24 mouse cellular contexts compared by ENCODE assay signal in genomic region chr17:87849897-87850296, GRCm38 (mm10). TPM values are rescaled to one million over a fixed set of nuclear protein-coding genes. Genes with fewer than 3 reads are reported as not detected.
DNase-seq lines count a peak whose midpoint lies in the region; ATAC-seq and TF ChIP-seq lines count a peak whose summit lies in the region.
"Had no signal": no experiment of that assay in that cellular context is flagged by ENCODE, and none has a peak within 500 bp of the region (broad histone marks: within the 10 kb centered on the region; RNA-seq: fewer than 3 reads in every experiment).

No protein-coding gene starts in this region.

- no peak overlapping the region for H3K27ac ChIP-seq in midbrain, embryonic 13.5 days
- no peak overlapping the region for H3K27ac ChIP-seq in midbrain, embryonic 10.5 days (replicated peaks)
- H3K27ac ChIP-seq in midbrain, postnatal 0 days (ENCODE audit: low read depth, low read length), result no peak overlapping the region
- H3K27ac ChIP-seq: heart, adult 2 months; layer of hippocampus, adult 2 months; left cerebral cortex, adult 2 months; limb, embryonic 13.5 days; liver, embryonic 14.5 days had no signal

- no peak overlapping the region for H3K4me2 ChIP-seq in midbrain, embryonic 13.5 days (replicated peaks)
- no peak overlapping the region for H3K4me2 ChIP-seq in midbrain, postnatal 0 days (ENCODE audit: low read depth, low read length, poor library complexity, severe bottlenecking)
- H3K4me2 ChIP-seq: limb, embryonic 13.5 days had no signal

- DNase-seq in cerebellum, adult 9-11 months, result no peak
- no peak for DNase-seq in midbrain, embryonic 10.5 days (ENCODE audit: low spot score)
- DNase-seq in midbrain, postnatal 0 days (ENCODE audit: low spot score), result peak; percentile 60
- DNase-seq in lung, postnatal 36 days, result no peak
- DNase-seq: cerebellum, adult 18-20 months; gastrocnemius, postnatal 10 days; heart, adult 2 months; spleen, adult 18-20 months; thymus, adult 2 months had no signal

- no peaks in the 10 kb centered on the region for H3K9me3 ChIP-seq in midbrain, embryonic 13.5 days
- peaks cover 7% of the 10 kb centered on the region for H3K9me3 ChIP-seq in midbrain, embryonic 10.5 days (replicated peaks)
- H3K9me3 ChIP-seq in midbrain, postnatal 0 days (ENCODE audit: low read length), result no peaks in the 10 kb centered on the region

- 76% methylated on average over 7 of the region's 7 CpGs for WGBS in midbrain, embryonic 13.5 days
- 84% methylated on average over 7 of the region's 7 CpGs for WGBS in midbrain, embryonic 10.5 days
- 51% methylated on average over 7 of the region's 7 CpGs for WGBS in midbrain, postnatal 0 days

- no peak overlapping the region for H3K9ac ChIP-seq in midbrain, embryonic 13.5 days (replicated peaks)
- no peak overlapping the region for H3K9ac ChIP-seq in midbrain, postnatal 0 days (replicated peaks; ENCODE audit: low read length, poor library complexity, severe bottlenecking)
- H3K9ac ChIP-seq: limb, embryonic 13.5 days; liver, embryonic 14.5 days had no signal

- no peaks in the 10 kb centered on the region for H3K79me2 ChIP-seq in C2C12 (ENCODE audit: control insufficient read depth, insufficient read depth)

- TF ChIP-seq CTCF in C2C12 (IDR thresholded peaks at IDR 0.05; ENCODE audit: control insufficient read depth, insufficient read depth, insufficient read length), result no peak
- no peak for TF ChIP-seq CTCF in midbrain, postnatal 0 days (IDR thresholded peaks at IDR 0.05)

- H3ac ChIP-seq in C2C12 (ENCODE audit: control insufficient read depth, insufficient read length, low read depth), result peak overlapping the region; percentile 57

- no peak overlapping the region for H3K4me3 ChIP-seq in midbrain, embryonic 13.5 days (replicated peaks)
- H3K4me3 ChIP-seq in midbrain, embryonic 10.5 days, result no peak overlapping the region
- H3K4me3 ChIP-seq in C2C12 (ENCODE audit: insufficient read depth, poor library complexity, severe bottlenecking), result no peak overlapping the region
- no peak overlapping the region for H3K4me3 ChIP-seq in midbrain, postnatal 0 days (ENCODE audit: low read depth, low read length)
- H3K4me3 ChIP-seq: heart, adult 2 months; layer of hippocampus, adult 2 months; left cerebral cortex, adult 2 months; limb, embryonic 13.5 days had no signal

- H3K4me1 ChIP-seq in midbrain, embryonic 13.5 days (replicated peaks), result peaks cover 10% of the 10 kb centered on the region
- H3K4me1 ChIP-seq in midbrain, embryonic 10.5 days, result no peaks in the 10 kb centered on the region
- no peaks in the 10 kb centered on the region for H3K4me1 ChIP-seq in midbrain, postnatal 0 days (ENCODE audit: insufficient read depth, low read length)

- 0 out of 2 replicates have a peak, but pooled peaks have one; percentile 49 for ATAC-seq in cerebellum, adult (ENCODE audit: insufficient number of reproducible peaks, low FRiP score, low TSS enrichment)
- ATAC-seq in midbrain, embryonic 13.5 days, result peak; percentile 47; the same call in 1 of the 2 replicates
- ATAC-seq in midbrain, postnatal 0 days (ENCODE audit: low FRiP score), result no peak
- ATAC-seq: CD4-positive, CD25-positive, alpha-beta regulatory T cell, adult 4 months; intestine, embryonic 16.5 days had no signal

- H3K27me3 ChIP-seq in midbrain, embryonic 13.5 days, result no peaks in the 10 kb centered on the region
- H3K27me3 ChIP-seq in midbrain, embryonic 10.5 days (ENCODE audit: low read depth, poor library complexity, severe bottlenecking), result no peaks in the 10 kb centered on the region
- no peaks in the 10 kb centered on the region for H3K27me3 ChIP-seq in C2C12 (ENCODE audit: control insufficient read depth, insufficient read depth, insufficient read length)
- no peaks in the 10 kb centered on the region for H3K27me3 ChIP-seq in midbrain, postnatal 0 days (ENCODE audit: insufficient read depth, low read length)
- H3K27me3 ChIP-seq: limb, embryonic 13.5 days had no signal

- H3K79me3 ChIP-seq in C2C12 (ENCODE audit: low read depth), result no peaks in the 10 kb centered on the region

- H3K36me3 ChIP-seq in midbrain, embryonic 13.5 days, result no peaks in the 10 kb centered on the region
- no peaks in the 10 kb centered on the region for H3K36me3 ChIP-seq in midbrain, embryonic 10.5 days
- H3K36me3 ChIP-seq in C2C12 (ENCODE audit: control insufficient read depth, insufficient read depth), result no peaks in the 10 kb centered on the region
- no peaks in the 10 kb centered on the region for H3K36me3 ChIP-seq in midbrain, postnatal 0 days (ENCODE audit: insufficient read depth, low read length)
- H3K36me3 ChIP-seq: G1E; limb, embryonic 13.5 days had no signal

TF ChIP-seq in C2C12, 6 proteins besides CTCF, POLR2A, EP300 and RAD21:
- TF ChIP-seq FOSL1 (IDR thresholded peaks at IDR 0.05; ENCODE audit: insufficient read depth, low read length, poor library complexity, severe bottlenecking) (peak; percentile 52), USF1 (IDR thresholded peaks at IDR 0.05; ENCODE audit: low read depth) (no peak), MYOD1 (IDR thresholded peaks at IDR 0.05; ENCODE audit: control insufficient read depth, insufficient read length, low read depth) (peak; percentile 82)

RNA-seq across cellular contexts. Expression of gene Kcnk12, which starts 52.1 kb away (rescaled TPM):
- 0.36 and 0.45 TPM in 2 replicates for polyA plus RNA-seq in midbrain, embryonic 13.5 days (2015; fragmentation: Nextera tagmentation; extraction: Ambion mirVana)
- 0.17 TPM in 2 replicates for polyA plus RNA-seq in midbrain, embryonic 10.5 days (2016; fragmentation: Nextera tagmentation; extraction: Ambion mirVana)
- polyA plus RNA-seq in C2C12 (2012; fragmentation: generic; extraction: Trizol), result 0.30 TPM
- 5.1 and 7.3 TPM in 2 replicates for total RNA-seq in midbrain, postnatal 0 days (2014; rRNA removed)
- polyA plus RNA-seq in midbrain, postnatal 0 days (2015; fragmentation: Nextera tagmentation; extraction: Ambion mirVana), result 1.9 and 2.3 TPM in 2 replicates
- total RNA-seq: G1E; gastrocnemius, postnatal 10 days; heart, adult 2 months had no signal
- polyA plus RNA-seq: CD4-positive, CD25-positive, alpha-beta regulatory T cell, adult 4 months; embryonic facial prominence, embryonic 14.5 days; G1E; heart, postnatal 0 days; intestine, embryonic 16.5 days; kidney, embryonic 16.5 days; limb, embryonic 13.5 days; lung, embryonic 16.5 days; stomach, embryonic 14.5 days had no signal
